Mouse (Mus musculus): ENCODE data around the gene Hnrnpu. TPM values are rescaled to one million over a fixed set of nuclear protein-coding genes. Genes with fewer than 3 reads are reported as not detected.

Hnrnpu gene
- total and polyA plus RNA-seq, 2 experiments from 2014 or later: 161 to 177 TPM

DNA sequence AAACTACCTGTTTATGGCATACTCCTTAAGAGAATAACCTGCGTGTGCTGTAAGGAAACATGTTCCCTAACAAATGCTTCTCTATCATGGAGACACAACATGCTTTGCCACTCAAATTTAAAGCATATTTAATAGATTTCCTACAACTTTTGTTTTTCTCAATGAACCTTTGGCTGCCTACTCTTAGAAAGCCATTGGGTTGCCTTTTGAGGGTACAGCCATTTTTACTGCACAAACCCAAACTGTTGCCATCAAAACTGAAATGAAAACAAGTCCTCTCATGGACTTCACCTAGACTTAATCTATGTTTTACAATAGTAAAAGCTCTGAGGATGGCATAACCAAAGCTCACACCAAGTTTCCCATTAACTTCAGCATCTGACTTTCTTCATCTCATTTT lies 13.0 kb downstream of the Hnrnpu start:
- Histone ChIP-seq H3K9me3 (ENCODE audit: low read length) (no peaks in the 10 kb centered on the region), H3K36me3 (ENCODE audit: insufficient read depth, low read length) (peaks cover 23% of the 10 kb centered on the region; the same call in 1 of the 2 replicates), H3K27me3 (ENCODE audit: insufficient read depth, low read length) (no peaks in the 10 kb centered on the region), H3K4me2 (ENCODE audit: low read depth, low read length, poor library complexity, severe bottlenecking) (no peak overlapping the region), H3K27ac (ENCODE audit: low read depth, low read length) (no peak overlapping the region), H3K9ac (replicated peaks; ENCODE audit: low read length, poor library complexity, severe bottlenecking) (no peak overlapping the region), H3K4me3 (ENCODE audit: low read depth, low read length) (no peak overlapping the region), H3K4me1 (ENCODE audit: insufficient read depth, low read length) (peaks cover 7% of the 10 kb centered on the region; the same call in 1 of the 2 replicates)
- DNase-seq (ENCODE audit: low spot score): no peak
- no peak for ATAC-seq (ENCODE audit: low FRiP score)
- 96% methylated on average over 1 of the region's 1 CpGs for WGBS
- no peak for TF ChIP-seq CTCF (IDR thresholded peaks at IDR 0.05)

DNA sequence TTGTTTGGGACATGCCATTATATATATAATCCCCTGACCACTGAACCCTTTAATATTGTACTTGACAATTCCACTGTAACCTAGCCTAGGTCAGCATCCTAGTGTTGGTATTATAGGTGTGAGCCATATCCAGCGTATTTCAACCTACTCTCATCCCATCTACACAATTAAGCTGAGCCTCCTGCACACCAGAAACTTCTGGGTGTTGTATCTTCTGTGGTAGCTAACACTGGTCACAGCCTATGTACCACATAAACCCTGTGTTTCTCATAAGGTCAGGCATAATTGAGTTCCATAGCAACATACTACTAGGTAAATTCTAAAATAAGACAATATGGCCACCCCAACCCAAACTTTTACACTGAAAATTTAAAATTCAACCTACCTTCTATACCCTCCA lies 14.4 kb downstream of the Hnrnpu start:
- no peak for DNase-seq (ENCODE audit: low spot score)
- no peak overlapping the region for H3K4me3 ChIP-seq (ENCODE audit: low read depth, low read length)
- peaks cover 7% of the 10 kb centered on the region; the same call in 1 of the 2 replicates for H3K4me1 ChIP-seq (ENCODE audit: insufficient read depth, low read length)
- H3K9me3 ChIP-seq (ENCODE audit: low read length): no peaks in the 10 kb centered on the region
- ATAC-seq (ENCODE audit: low FRiP score): no peak
- H3K27me3 ChIP-seq (ENCODE audit: insufficient read depth, low read length): no peaks in the 10 kb centered on the region
- no peak overlapping the region for H3K4me2 ChIP-seq (ENCODE audit: low read depth, low read length, poor library complexity, severe bottlenecking)
- H3K27ac ChIP-seq (ENCODE audit: low read depth, low read length): no peak overlapping the region
- H3K36me3 ChIP-seq (ENCODE audit: insufficient read depth, low read length): peaks cover 23% of the 10 kb centered on the region; the same call in 1 of the 2 replicates
- no peak for TF ChIP-seq CTCF (IDR thresholded peaks at IDR 0.05)
- 78% methylated on average over 1 of the region's 1 CpGs for WGBS
- H3K9ac ChIP-seq (replicated peaks; ENCODE audit: low read length, poor library complexity, severe bottlenecking): no peak overlapping the region

DNA sequence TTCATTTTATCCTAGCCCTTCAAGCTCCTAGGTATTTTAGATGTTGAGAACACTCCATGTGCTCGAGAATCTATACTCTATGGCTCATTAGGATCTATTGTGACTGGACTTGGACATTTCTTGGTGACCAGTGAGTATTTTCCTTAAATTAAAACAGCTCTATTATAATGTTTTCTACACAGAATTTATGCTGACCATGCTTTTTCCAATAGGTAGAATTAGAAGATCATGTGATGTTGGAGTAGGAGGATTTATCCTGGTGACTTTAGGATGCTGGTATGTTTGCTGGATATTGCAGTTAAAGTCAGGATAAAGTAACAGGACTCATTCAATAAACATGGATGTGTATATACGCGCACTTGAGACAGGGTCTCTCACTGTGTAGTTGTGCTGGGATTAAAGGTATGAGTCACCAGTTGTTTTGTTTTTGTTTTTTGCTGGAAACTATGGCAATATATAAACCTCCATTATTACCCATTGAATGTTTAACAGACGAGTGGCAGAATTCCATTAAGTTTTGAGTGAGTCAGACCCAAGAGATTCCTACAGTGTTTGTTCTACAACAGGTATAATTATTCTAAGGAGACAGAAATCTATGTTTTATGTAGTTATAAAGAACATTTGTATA lies 15.8 kb downstream of the Hnrnpu start:
- ATAC-seq (ENCODE audit: low FRiP score) (no peak), DNase-seq (ENCODE audit: low spot score) (no peak)
- H3K4me3 ChIP-seq (ENCODE audit: low read depth, low read length): no peak overlapping the region
- TF ChIP-seq CTCF (IDR thresholded peaks at IDR 0.05): no peak
- H3K36me3 ChIP-seq (ENCODE audit: insufficient read depth, low read length): peaks cover 18% of the 10 kb centered on the region; the same call in 1 of the 2 replicates
- no peaks in the 10 kb centered on the region for H3K27me3 ChIP-seq (ENCODE audit: insufficient read depth, low read length)
- H3K4me2 ChIP-seq (ENCODE audit: low read depth, low read length, poor library complexity, severe bottlenecking): no peak overlapping the region
- H3K4me1 ChIP-seq (ENCODE audit: insufficient read depth, low read length): peaks cover 11% of the 10 kb centered on the region; the same call in 1 of the 2 replicates
- H3K9ac ChIP-seq (replicated peaks; ENCODE audit: low read length, poor library complexity, severe bottlenecking): no peak overlapping the region
- no peak overlapping the region for H3K27ac ChIP-seq (ENCODE audit: low read depth, low read length)
- H3K9me3 ChIP-seq (ENCODE audit: low read length): no peaks in the 10 kb centered on the region
- 50% methylated on average over 4 of the region's 4 CpGs for WGBS

DNA sequence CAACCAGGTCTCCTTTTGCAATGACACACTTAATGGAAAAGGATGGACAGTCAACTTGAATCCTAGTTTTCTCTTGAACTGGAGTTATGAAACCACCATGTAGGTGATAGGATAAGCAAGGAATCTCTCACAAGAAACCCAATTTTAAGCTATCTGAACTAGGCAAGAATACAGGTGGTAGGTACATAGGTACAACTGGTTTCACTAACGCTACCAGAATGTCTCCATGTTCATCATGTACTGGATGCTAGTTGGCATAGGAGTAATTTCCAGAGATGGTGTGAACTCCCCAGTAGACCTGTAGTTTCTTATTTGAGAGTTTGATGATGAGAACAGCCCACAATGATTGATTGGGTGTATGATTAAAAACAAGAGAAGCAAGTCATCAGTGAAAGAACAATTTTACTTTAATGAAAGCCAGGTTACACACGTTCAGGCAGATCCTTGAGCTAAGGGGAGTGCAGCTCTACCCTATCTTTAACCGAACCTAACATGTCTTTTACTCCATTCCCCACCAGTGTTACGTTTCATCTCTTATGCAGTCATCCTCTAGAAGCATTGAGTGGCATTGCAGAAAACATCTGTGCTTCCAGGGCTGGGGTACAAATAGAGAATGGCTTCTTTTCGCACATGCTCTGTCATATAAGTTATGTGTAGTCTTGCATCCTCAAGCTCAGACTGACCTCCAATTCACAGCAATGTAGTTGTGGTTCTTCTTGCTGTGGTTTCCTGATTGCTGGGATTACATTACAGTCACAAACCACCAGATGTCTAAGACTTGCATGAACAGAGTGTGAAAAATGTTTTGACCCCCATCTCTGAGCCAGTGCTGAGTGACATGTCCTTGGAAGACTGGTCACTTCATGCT lies 16.6 kb downstream of the Hnrnpu start:
- ATAC-seq (ENCODE audit: low FRiP score): no peak
- WGBS: 42% methylated on average over 5 of the region's 5 CpGs

DNA sequence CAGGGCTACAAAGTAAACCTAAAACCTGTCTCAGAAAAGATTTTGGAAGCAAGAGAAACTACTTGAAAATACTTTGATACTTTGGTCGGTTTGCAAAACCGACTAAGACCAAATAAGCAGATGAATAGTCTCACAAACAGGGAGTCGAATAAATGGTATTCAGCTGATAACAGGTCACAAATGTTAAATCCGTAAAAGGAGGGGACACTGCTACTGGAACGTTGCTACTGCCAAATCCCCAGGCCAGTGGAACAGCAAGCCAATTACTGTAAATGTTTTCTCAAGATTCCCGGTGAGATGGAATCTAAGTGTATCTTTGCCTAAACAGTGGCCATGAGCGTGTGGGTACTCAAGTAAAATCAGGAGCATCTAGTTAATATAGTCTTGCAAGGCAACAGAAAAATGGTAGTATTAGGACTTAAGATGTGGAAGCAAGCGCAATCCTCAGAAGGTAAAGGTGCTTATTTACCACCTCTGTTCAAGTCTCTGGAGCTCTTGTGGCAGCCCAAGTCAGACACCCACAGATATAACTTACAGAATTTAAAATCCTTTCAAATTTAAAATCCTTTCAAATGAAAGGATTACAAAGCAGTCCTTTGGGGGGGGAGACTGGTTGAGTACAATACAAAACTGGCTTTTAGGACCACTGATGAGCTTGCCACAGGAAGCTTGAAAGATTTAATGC lies 17.4 kb downstream of the Hnrnpu start:
- Histone ChIP-seq H3K4me1 (ENCODE audit: insufficient read depth, low read length) (peaks cover 11% of the 10 kb centered on the region; the same call in 1 of the 2 replicates), H3K36me3 (ENCODE audit: insufficient read depth, low read length) (peaks cover 17% of the 10 kb centered on the region; the same call in 1 of the 2 replicates), H3K4me2 (ENCODE audit: low read depth, low read length, poor library complexity, severe bottlenecking) (peak overlapping the region; percentile 62), H3K27ac (ENCODE audit: low read depth, low read length) (peak overlapping the region; percentile 100), H3K4me3 (ENCODE audit: low read depth, low read length) (peak overlapping the region; percentile 65), H3K27me3 (ENCODE audit: insufficient read depth, low read length) (no peaks in the 10 kb centered on the region), H3K9ac (replicated peaks; ENCODE audit: low read length, poor library complexity, severe bottlenecking) (peak overlapping the region; percentile 77), H3K9me3 (ENCODE audit: low read length) (no peaks in the 10 kb centered on the region)
- WGBS: 14% methylated on average over 8 of the region's 8 CpGs
- no peak for ATAC-seq (ENCODE audit: low FRiP score)
- DNase-seq (ENCODE audit: low spot score): peak; percentile 31
- no peak for TF ChIP-seq CTCF (IDR thresholded peaks at IDR 0.05)

More for the DNA sequence above, 16.6 kb downstream of the Hnrnpu start:
- no peak for DNase-seq (ENCODE audit: low spot score)
- Histone ChIP-seq H3K4me1 (ENCODE audit: insufficient read depth, low read length) (peaks cover 11% of the 10 kb centered on the region; the same call in 1 of the 2 replicates), H3K36me3 (ENCODE audit: insufficient read depth, low read length) (peaks cover 17% of the 10 kb centered on the region; the same call in 1 of the 2 replicates), H3K9ac (replicated peaks; ENCODE audit: low read length, poor library complexity, severe bottlenecking) (0 out of 2 replicates have a peak overlapping the region, but pooled peaks have one; percentile 33), H3K27ac (ENCODE audit: low read depth, low read length) (0 out of 2 replicates have a peak overlapping the region, but pooled peaks have one; percentile 100), H3K4me3 (ENCODE audit: low read depth, low read length) (peak overlapping the region; percentile 65), H3K27me3 (ENCODE audit: insufficient read depth, low read length) (no peaks in the 10 kb centered on the region), H3K4me2 (ENCODE audit: low read depth, low read length, poor library complexity, severe bottlenecking) (peak overlapping the region; percentile 62), H3K9me3 (ENCODE audit: low read length) (no peaks in the 10 kb centered on the region)
- TF ChIP-seq CTCF (IDR thresholded peaks at IDR 0.05): no peak
